8 mouse cellular contexts compared by ENCODE assay signal in the genomic region with DNA sequence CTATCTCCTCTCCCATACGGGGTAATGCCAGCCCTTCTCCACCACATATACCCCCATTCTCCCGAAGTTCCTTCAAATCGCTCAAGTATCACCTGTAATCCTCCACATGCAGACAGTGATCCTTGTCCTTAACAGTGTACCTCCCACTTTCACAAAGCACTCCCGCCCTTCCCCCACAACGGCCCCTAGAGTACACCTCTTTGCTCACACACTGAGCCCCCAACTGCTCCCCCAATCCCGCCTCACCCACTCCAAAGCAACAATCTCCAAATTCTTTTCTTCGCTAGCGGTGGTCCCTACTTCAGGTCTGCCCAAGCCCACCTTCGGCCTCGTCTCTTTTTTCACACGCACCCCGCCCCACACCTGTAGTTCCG. TPM values are rescaled to one million over a fixed set of nuclear protein-coding genes. Genes with fewer than 3 reads are reported as not detected.
DNase-seq lines count a peak whose midpoint lies in the region; ATAC-seq and TF ChIP-seq lines count a peak whose summit lies in the region.

No protein-coding gene starts in this region.

- peak overlapping the region; percentile 82 for H3K4me2 ChIP-seq in embryonic facial prominence, embryonic 13.5 days
- H3K4me2 ChIP-seq in intestine, embryonic 15.5 days (replicated peaks): peak overlapping the region; percentile 76
- H3K4me2 ChIP-seq in neural tube, embryonic 12.5 days (replicated peaks): peak overlapping the region; percentile 84

- peak overlapping the region; percentile 46 for H3K27ac ChIP-seq in liver, adult 2 months (replicated peaks; ENCODE audit: insufficient read depth, low read depth, low read length)
- peak overlapping the region; percentile 81 for H3K27ac ChIP-seq in embryonic facial prominence, embryonic 13.5 days
- no peak overlapping the region for H3K27ac ChIP-seq in intestine, embryonic 15.5 days
- H3K27ac ChIP-seq in neural tube, embryonic 12.5 days: peak overlapping the region; percentile 87; the same call in 1 of the 2 replicates

- WGBS in liver, adult 2 months: 10% methylated on average over 13 of the region's 13 CpGs
- WGBS in embryonic facial prominence, embryonic 13.5 days: 6% methylated on average over 13 of the region's 13 CpGs
- WGBS in intestine, embryonic 15.5 days: 7% methylated on average over 13 of the region's 13 CpGs
- WGBS in neural tube, embryonic 12.5 days: 5% methylated on average over 13 of the region's 13 CpGs

- peaks cover 9% of the 10 kb centered on the region; the same call in 1 of the 2 replicates for H3K4me1 ChIP-seq in liver, adult 2 months (ENCODE audit: control insufficient read depth, insufficient read depth, low read length)
- peaks cover 23% of the 10 kb centered on the region for H3K4me1 ChIP-seq in embryonic facial prominence, embryonic 13.5 days
- H3K4me1 ChIP-seq in intestine, embryonic 15.5 days (replicated peaks): peaks cover 13% of the 10 kb centered on the region
- H3K4me1 ChIP-seq in neural tube, embryonic 12.5 days: peaks cover 31% of the 10 kb centered on the region

- no peaks in the 10 kb centered on the region for H3K36me3 ChIP-seq in liver, adult 2 months (ENCODE audit: control insufficient read depth, insufficient read depth, low read length)
- no peaks in the 10 kb centered on the region for H3K36me3 ChIP-seq in embryonic facial prominence, embryonic 13.5 days
- no peaks in the 10 kb centered on the region for H3K36me3 ChIP-seq in intestine, embryonic 15.5 days
- no peaks in the 10 kb centered on the region for H3K36me3 ChIP-seq in neural tube, embryonic 12.5 days

- H3K27me3 ChIP-seq in liver, adult 2 months (ENCODE audit: control insufficient read depth, insufficient read depth, low read length): no peaks in the 10 kb centered on the region
- H3K27me3 ChIP-seq in embryonic facial prominence, embryonic 13.5 days: no peaks in the 10 kb centered on the region
- H3K27me3 ChIP-seq in intestine, embryonic 15.5 days (replicated peaks): no peaks in the 10 kb centered on the region
- no peaks in the 10 kb centered on the region for H3K27me3 ChIP-seq in neural tube, embryonic 12.5 days (replicated peaks)

- no peaks in the 10 kb centered on the region for H3K79me2 ChIP-seq in liver, adult 2 months (ENCODE audit: control insufficient read depth, insufficient read depth, low read length)

- no peak for TF ChIP-seq CTCF in liver, adult 2 months (IDR thresholded peaks at IDR 0.05; ENCODE audit: low read depth, low read length)

- no peak for TF ChIP-seq POLR2A in liver, adult 2 months (IDR thresholded peaks at IDR 0.05; ENCODE audit: extremely low read depth, insufficient read depth, low read length)

- peak overlapping the region; percentile 43 for H3K4me3 ChIP-seq in liver, adult 2 months (ENCODE audit: insufficient read depth, low read depth, low read length)
- peak overlapping the region; percentile 60 for H3K4me3 ChIP-seq in embryonic facial prominence, embryonic 13.5 days
- H3K4me3 ChIP-seq in intestine, embryonic 15.5 days (replicated peaks): peak overlapping the region; percentile 52
- H3K4me3 ChIP-seq in neural tube, embryonic 12.5 days: peak overlapping the region; percentile 54

- peak overlapping the region; percentile 61 for H3K9ac ChIP-seq in liver, adult 2 months (ENCODE audit: low read depth, low read length)
- H3K9ac ChIP-seq in embryonic facial prominence, embryonic 13.5 days: peak overlapping the region; percentile 67
- peak overlapping the region; percentile 47; the same call in 1 of the 2 replicates for H3K9ac ChIP-seq in intestine, embryonic 15.5 days
- peak overlapping the region; percentile 61 for H3K9ac ChIP-seq in neural tube, embryonic 12.5 days

- DNase-seq in liver, adult 2 months (ENCODE audit: extremely low read depth, low read depth, low spot score): no peak
- no peak for DNase-seq in liver
- DNase-seq in layer of hippocampus, postnatal 36 days: no peak
- no peak for DNase-seq in cerebellum, adult 11-12 months
- no peak for DNase-seq in frontal cortex, postnatal 14 days (ENCODE audit: low spot score in 2 of 2)

- peak; percentile 26; the same call in 1 of the 2 replicates for ATAC-seq in embryonic facial prominence, embryonic 13.5 days (ENCODE audit: insufficient number of reproducible peaks, insufficient read depth, low FRiP score, low TSS enrichment, low read depth)
- peak; percentile 11; the same call in 1 of the 2 replicates for ATAC-seq in intestine, embryonic 15.5 days
- peak; percentile 1; the same call in 1 of the 2 replicates for ATAC-seq in neural tube, embryonic 12.5 days (ENCODE audit: low FRiP score, low read depth)

- H3K9me3 ChIP-seq in embryonic facial prominence, embryonic 13.5 days: no peaks in the 10 kb centered on the region
- no peaks in the 10 kb centered on the region for H3K9me3 ChIP-seq in intestine, embryonic 15.5 days
- H3K9me3 ChIP-seq in neural tube, embryonic 12.5 days: no peaks in the 10 kb centered on the region

RNA-seq across cellular contexts. Expression of a gene that starts 0.7 kb away (rescaled TPM):
- 4.0 and 4.2 TPM in 2 replicates for total RNA-seq in liver, adult 2 months (2014; rRNA removed)
- 6.2 and 7.7 TPM in 2 replicates for polyA plus RNA-seq in liver, adult 2 months (2012; rRNA removed)
- polyA plus RNA-seq in embryonic facial prominence, embryonic 13.5 days (2015; fragmentation: Nextera tagmentation; extraction: Ambion mirVana): 13.1 and 14.9 TPM in 2 replicates
- 7.8 and 7.9 TPM in 2 replicates for polyA plus RNA-seq in intestine, embryonic 15.5 days (2015; fragmentation: Nextera tagmentation; extraction: Ambion mirVana)
- polyA plus RNA-seq in neural tube, embryonic 12.5 days (2016; fragmentation: Nextera tagmentation; extraction: Ambion mirVana): 33.8 and 36.2 TPM in 2 replicates
- total RNA-seq in layer of hippocampus, postnatal 36 days (2021): 10 to 100 TPM; 39.2 to 39.8 TPM

RNA-seq across cellular contexts. Expression of a gene that starts 13.5 kb away (rescaled TPM):
- 3.7 and 5.8 TPM in 2 replicates for total RNA-seq in liver, adult 2 months (2014; rRNA removed)
- polyA plus RNA-seq in liver, adult 2 months (2012; rRNA removed): 0.75 and 2.6 TPM in 2 replicates
- polyA plus RNA-seq in embryonic facial prominence, embryonic 13.5 days (2015; fragmentation: Nextera tagmentation; extraction: Ambion mirVana): 3.9 and 5.1 TPM in 2 replicates
- polyA plus RNA-seq in intestine, embryonic 15.5 days (2015; fragmentation: Nextera tagmentation; extraction: Ambion mirVana): 6.0 and 6.1 TPM in 2 replicates
- 19.1 and 22.4 TPM in 2 replicates for polyA plus RNA-seq in neural tube, embryonic 12.5 days (2016; fragmentation: Nextera tagmentation; extraction: Ambion mirVana)
- total RNA-seq in layer of hippocampus, postnatal 36 days (2021): 10 to 100 TPM; 39.1 to 42.1 TPM

RNA-seq across cellular contexts. Expression of a gene that starts 13.8 kb away (rescaled TPM):
- total RNA-seq in liver, adult 2 months (2014; rRNA removed): 92.2 and 108 TPM in 2 replicates
- polyA plus RNA-seq in liver, adult 2 months (2012; rRNA removed): 88.7 and 106 TPM in 2 replicates
- 329 and 332 TPM in 2 replicates for polyA plus RNA-seq in embryonic facial prominence, embryonic 13.5 days (2015; fragmentation: Nextera tagmentation; extraction: Ambion mirVana)
- polyA plus RNA-seq in intestine, embryonic 15.5 days (2015; fragmentation: Nextera tagmentation; extraction: Ambion mirVana): 318 and 334 TPM in 2 replicates
- 251 and 257 TPM in 2 replicates for polyA plus RNA-seq in neural tube, embryonic 12.5 days (2016; fragmentation: Nextera tagmentation; extraction: Ambion mirVana)
- 100 to 1,000 TPM in 1 of 2 experiments, 10 to 100 TPM in 1; 93.4 to 102 TPM for total RNA-seq in layer of hippocampus, postnatal 36 days (2021)

RNA-seq across cellular contexts. Expression of a gene that starts 19.7 kb away (rescaled TPM):
- 6.9 and 7.2 TPM in 2 replicates for total RNA-seq in liver, adult 2 months (2014; rRNA removed)
- polyA plus RNA-seq in liver, adult 2 months (2012; rRNA removed): 11.0 and 14.0 TPM in 2 replicates
- 24.4 and 27.8 TPM in 2 replicates for polyA plus RNA-seq in embryonic facial prominence, embryonic 13.5 days (2015; fragmentation: Nextera tagmentation; extraction: Ambion mirVana)
- polyA plus RNA-seq in intestine, embryonic 15.5 days (2015; fragmentation: Nextera tagmentation; extraction: Ambion mirVana): 22.9 and 28.2 TPM in 2 replicates
- 24.5 and 25.2 TPM in 2 replicates for polyA plus RNA-seq in neural tube, embryonic 12.5 days (2016; fragmentation: Nextera tagmentation; extraction: Ambion mirVana)
- 10 to 100 TPM; 24.9 to 27.0 TPM for total RNA-seq in layer of hippocampus, postnatal 36 days (2021)

RNA-seq across cellular contexts. Expression of a gene that starts 35.0 kb away (rescaled TPM):
- 1.2 and 2.1 TPM in 2 replicates for total RNA-seq in liver, adult 2 months (2014; rRNA removed)
- polyA plus RNA-seq in liver, adult 2 months (2012; rRNA removed): 2.2 and 2.9 TPM in 2 replicates
- polyA plus RNA-seq in embryonic facial prominence, embryonic 13.5 days (2015; fragmentation: Nextera tagmentation; extraction: Ambion mirVana): 18.6 and 26.6 TPM in 2 replicates
- polyA plus RNA-seq in intestine, embryonic 15.5 days (2015; fragmentation: Nextera tagmentation; extraction: Ambion mirVana): 15.0 and 15.2 TPM in 2 replicates
- 17.4 and 20.9 TPM in 2 replicates for polyA plus RNA-seq in neural tube, embryonic 12.5 days (2016; fragmentation: Nextera tagmentation; extraction: Ambion mirVana)
- total RNA-seq in layer of hippocampus, postnatal 36 days (2021): 1 to 10 TPM; 8.3 to 8.9 TPM
